Mouse (Mus musculus) right cerebral cortex, postnatal 4 days (tissue): ENCODE measurements at regions not wholly inside any gene's neighbourhood (a gene's known extent, or its start where the extent isn't known, plus 50 kb on each side); places are given as distances from the start of the nearest gene placed in this dataset.

ENCODE experiments used
- DNase-seq: peaks from one replicate; pipeline ENCODE4 v3.0.0-alpha.2; 2022

- no peak for DNase-seq
These were observed 187.9 kb upstream of the Gas1 start for GRCm38 (mm10) chr13:60364778-60365672.

GRCm38 (mm10) chr13:60369216-60369615, 192.1 kb upstream of the Gas1 start:
- DNase-seq = no peak

DNA sequence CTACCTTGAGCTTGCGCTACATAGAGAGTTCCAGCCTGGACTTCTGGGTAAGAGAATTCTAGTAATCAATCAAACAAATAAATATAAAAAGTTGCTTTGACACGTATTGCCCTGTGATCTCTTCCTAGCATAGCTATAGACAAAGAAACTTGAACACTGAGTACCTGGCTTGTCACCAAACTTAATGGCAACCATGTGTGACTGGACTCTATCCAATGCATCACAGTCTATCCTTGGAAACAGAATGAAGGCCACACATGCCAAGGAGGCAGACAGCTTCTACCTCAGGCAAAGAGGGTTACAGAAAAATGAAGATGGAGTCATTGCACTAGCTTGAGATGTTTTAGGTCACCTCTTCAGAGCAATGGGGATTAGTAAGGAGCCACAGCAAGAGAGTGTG, 194.5 kb upstream of the Gas1 start:
- DNase-seq = no peak

DNA sequence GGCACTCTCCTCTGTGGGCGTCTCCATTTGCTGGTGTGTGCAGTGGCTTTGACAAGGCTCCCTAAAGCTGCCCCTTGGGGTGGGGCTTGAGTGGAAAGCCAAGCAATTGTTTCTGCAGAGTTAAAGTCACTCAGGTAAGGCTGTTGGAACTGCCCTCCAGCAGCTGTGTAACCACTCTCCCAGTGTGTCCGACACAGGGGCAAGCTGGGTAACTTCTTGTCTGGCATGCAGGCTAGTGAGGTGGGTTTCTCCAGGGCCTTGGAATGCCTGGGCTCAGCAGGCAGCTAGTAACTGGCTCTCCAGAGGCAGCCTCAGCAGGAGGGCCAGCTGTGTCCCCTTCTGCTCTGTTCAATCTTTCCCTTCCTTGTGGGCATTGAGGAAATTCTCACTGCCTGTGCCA, 199.5 kb upstream of the Gas1 start:
- DNase-seq = no peak

GRCm38 (mm10) chr13:60382855-60383254, 205.7 kb upstream of the Gas1 start:
- DNase-seq = no peak

- DNase-seq = no peak
These were observed 202.9 kb upstream of the Dapk1 start for GRCm38 (mm10) chr13:60398836-60399235.

- no peak for DNase-seq
These were observed 200.8 kb upstream of the Dapk1 start for GRCm38 (mm10) chr13:60400764-60401487.

DNA sequence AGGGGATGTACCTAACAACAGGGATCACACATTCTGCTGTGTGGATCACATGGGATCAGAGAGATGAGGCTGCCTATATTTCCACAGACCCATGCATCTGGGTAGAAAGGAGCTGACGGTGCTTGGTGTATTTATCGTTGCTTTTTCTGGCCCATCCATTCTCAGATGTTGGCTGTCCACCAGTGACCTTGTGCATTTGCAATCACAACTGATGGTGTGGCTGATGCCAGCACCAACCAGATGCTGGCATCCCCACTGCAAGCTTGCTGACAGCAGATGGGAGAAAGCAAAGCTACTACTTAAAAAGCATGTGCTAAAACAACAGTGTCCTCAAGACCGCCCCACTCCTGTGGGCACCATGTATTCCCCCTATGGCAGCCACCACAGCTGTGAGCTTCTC, 198.3 kb upstream of the Dapk1 start:
- no peak for DNase-seq

GRCm38 (mm10) chr13:60407344-60407743, 194.4 kb upstream of the Dapk1 start:
- DNase-seq = no peak

- DNase-seq = no peak
These were observed 191.8 kb upstream of the Dapk1 start for GRCm38 (mm10) chr13:60409706-60410502.

- no peak for DNase-seq
These were observed 185.7 kb upstream of the Dapk1 start for GRCm38 (mm10) chr13:60416024-60416423.

GRCm38 (mm10) chr13:60417015-60417414, 184.7 kb upstream of the Dapk1 start:
- no peak for DNase-seq

- no peak for DNase-seq
These were observed 184.2 kb upstream of the Dapk1 start for GRCm38 (mm10) chr13:60417436-60418158.

DNA sequence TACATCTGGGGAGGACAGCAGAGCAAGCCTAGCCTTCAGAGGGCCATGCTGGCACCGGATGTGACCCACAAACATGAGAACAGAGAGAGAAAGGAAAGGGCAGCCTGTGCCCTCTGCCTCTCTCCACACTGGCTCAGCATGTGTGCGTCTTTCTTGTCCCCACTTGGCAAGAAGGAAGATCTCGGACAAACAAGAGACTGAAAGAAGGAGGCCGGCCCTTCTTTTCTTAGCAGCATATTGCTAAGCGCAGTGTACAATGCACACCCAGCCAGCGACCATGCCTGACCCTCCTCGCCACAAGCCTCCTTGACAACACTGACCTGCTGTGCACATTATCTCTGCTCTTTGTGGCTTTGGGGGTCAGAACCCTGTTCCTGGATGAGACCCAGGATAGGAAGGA, 181.4 kb upstream of the Dapk1 start:
- no peak for DNase-seq

DNA sequence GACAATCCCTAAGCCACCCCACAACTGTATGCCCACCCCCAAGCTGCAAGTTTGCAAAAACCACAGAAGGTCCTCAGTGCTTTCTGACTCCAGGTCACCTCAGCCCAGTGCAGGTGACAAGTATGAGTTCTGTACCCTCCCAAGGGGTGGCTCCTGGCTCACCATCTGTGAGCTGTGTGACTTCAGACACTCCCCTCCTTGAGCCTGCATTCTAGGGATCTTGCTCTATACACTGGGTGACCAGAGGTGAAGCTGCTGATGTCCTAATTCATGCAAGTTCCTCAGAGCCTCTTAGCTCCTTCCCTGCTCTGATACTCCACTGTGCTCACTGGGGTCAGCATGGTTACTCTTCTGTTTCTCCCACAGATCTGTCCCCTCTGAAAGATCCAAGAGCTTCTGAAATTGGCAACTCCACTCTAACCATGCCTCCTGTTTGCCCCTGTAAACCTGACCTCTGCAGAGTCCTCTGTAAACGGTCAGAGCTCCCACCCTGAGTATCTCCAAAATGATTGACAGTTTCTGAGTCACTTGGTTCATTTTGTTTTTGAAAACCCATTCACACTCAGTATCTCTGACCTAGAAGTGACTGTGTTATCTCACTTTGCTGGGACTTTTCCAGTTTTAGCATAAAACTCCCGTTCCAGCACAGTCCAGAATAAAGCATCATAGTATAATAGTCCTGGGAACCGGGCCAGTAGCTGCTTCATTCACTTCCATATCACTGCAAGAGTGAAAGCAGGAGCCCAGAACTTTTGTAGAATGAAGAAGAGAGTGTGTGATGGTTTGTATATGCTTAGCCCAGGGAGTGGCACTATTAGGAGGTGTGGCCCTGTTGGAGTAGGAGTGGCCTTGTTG, 180.7 kb upstream of the Dapk1 start:
- DNase-seq = no peak

DNA sequence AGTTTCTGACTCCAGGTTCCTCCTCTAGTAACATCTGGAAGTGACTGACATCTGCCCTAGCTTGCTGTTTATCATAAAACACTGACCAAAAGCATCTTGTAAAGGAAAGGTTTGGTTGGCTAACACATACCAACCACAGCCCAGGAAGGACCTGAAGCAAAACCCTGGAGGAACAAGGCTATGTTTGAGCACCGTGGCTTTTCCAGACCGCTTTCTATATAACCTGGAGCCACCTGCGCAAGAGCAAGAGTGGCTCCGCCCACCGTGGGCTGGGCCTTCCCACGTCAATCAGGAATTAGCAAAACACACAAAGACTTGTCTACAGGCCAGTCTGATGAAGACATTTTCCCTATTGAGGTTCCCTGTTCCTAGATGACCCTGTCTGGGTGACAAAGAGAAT, 177.5 kb upstream of the Dapk1 start:
- no peak for DNase-seq

GRCm38 (mm10) chr13:60425140-60425539, 176.6 kb upstream of the Dapk1 start:
- no peak for DNase-seq

DNA sequence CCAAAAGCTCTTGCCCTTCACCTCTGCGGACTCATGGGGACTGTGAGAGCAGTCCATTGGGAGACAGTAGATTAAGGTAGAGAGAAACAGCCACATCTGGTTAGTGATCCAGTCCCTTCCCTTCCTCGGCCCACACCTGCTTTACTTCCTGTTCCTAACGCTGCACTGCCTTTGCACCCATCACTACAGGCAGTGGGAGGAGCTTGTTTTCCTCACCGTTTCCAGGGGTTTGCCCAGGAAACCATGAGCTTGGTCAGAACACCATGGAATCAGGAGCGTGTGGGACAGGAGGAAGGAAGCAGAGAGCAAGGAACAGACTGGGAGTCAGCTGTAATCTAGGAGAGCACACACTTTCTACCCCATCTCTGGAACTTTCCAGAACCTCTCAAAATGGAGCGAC, 176.2 kb upstream of the Dapk1 start:
- DNase-seq = no peak

DNA sequence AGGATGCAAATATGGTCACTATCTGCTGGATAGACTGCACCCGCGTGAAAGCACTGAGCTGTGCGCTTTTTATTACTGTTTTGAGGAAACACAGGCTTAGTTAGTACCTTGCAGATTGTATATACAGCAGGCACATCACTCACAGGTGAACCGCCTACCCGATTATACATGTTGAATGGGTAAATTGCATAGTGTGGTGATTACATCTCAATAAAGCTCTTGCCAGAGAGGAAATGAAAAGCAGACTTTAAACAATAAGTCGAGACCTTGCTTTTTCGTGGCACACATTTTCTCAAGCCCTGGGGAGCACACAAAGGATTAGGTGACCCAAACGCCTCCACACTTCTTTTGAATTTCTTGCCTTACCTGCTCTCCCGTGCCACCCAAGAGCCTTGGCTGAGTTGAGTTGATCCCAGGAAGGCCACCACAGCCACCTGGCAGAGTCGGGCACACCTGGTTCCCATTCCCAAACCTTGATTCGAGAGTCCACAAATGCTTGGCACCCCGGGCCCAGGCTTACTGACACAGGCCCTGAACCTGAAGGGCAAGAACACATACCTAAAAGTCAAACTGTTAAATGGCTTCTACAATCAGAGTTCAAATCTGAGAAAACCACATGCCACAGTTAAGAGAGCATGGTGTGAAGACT, 175.4 kb upstream of the Dapk1 start:
- no peak for DNase-seq

GRCm38 (mm10) chr13:60427077-60427476, 174.7 kb upstream of the Dapk1 start:
- DNase-seq = no peak

- no peak for DNase-seq
These were observed 173.9 kb upstream of the Dapk1 start for GRCm38 (mm10) chr13:60427755-60428385.
